In the genomic region with DNA sequence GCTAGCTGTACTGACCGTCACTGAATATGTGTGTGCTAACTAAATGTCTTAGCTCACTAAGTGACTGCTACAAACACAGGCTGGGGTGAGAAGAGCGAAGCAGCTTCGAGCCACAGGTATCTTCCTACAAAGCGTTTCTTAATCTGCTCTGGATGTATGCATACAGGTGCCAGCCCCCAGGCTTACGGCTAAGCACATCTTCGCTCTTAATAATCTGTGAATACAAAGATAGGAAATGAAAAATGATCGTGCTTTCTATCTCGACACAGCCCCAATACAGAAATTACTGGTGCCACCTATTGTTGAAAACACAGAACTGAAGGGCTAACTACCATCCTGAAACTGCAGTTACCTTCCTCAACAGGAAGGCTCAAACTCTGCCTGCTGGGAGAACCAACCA, we compare ENCODE assay signal across 8 mouse cellular contexts. TPM values are rescaled to one million over a fixed set of nuclear protein-coding genes. Genes with fewer than 3 reads are reported as not detected.
A peak's percentile ranks its signal among the peaks of the same experiment; 100 is the strongest.
DNase-seq lines count a peak whose midpoint lies in the region; ATAC-seq lines count a peak whose summit lies in the region.

No protein-coding gene starts in this region.

- H3K4me3 ChIP-seq in neural tube, embryonic 14.5 days (ENCODE audit: low read depth, low read length), result no peak overlapping the region

- peak; percentile 46; the same call in 1 of the 2 replicates for ATAC-seq in neural tube, embryonic 14.5 days (ENCODE audit: low read depth)

- WGBS in neural tube, embryonic 14.5 days, result 56% methylated on average over 8 of the region's 8 CpGs

- H3K9ac ChIP-seq in neural tube, embryonic 14.5 days (replicated peaks; ENCODE audit: low read depth, low read length), result no peak overlapping the region

- peak; percentile 2 to 23 for DNase-seq in heart, adult 18-20 months
- no peak for DNase-seq in heart, adult 11 months
- DNase-seq in testis, postnatal 10 days (ENCODE audit: low spot score), result peak; percentile 29
- no peak for DNase-seq in testis, postnatal 14 days (ENCODE audit: low spot score)
- DNase-seq in hindlimb bud, embryonic 11.5 days (ENCODE audit: extremely low spot score, low read depth, low spot score), result peak; percentile 3
- DNase-seq in T-cell, adult 2 months (ENCODE audit: low spot score), result no peak
- no peak for DNase-seq in Muller cell, postnatal 12 days (ENCODE audit: inconsistent ontology term)

- H3K27me3 ChIP-seq in neural tube, embryonic 14.5 days (ENCODE audit: control insufficient read depth, insufficient read depth, low read length), result no peaks in the 10 kb centered on the region

- no peaks in the 10 kb centered on the region for H3K4me1 ChIP-seq in neural tube, embryonic 14.5 days (ENCODE audit: control insufficient read depth, insufficient read depth, low read length)

- H3K9me3 ChIP-seq in neural tube, embryonic 14.5 days (ENCODE audit: control insufficient read depth, low read length), result no peaks in the 10 kb centered on the region

- no peak overlapping the region for H3K27ac ChIP-seq in neural tube, embryonic 14.5 days (ENCODE audit: low read depth, low read length)

- H3K36me3 ChIP-seq in neural tube, embryonic 14.5 days (ENCODE audit: control insufficient read depth, insufficient read depth, low read length), result no peaks in the 10 kb centered on the region

- H3K4me2 ChIP-seq in neural tube, embryonic 14.5 days (ENCODE audit: low read depth, low read length), result no peak overlapping the region

RNA-seq across cellular contexts. Expression of a gene that starts 51.5 kb away (rescaled TPM):
- total RNA-seq in heart, adult 18-20 months (2021), result 1 to 10 TPM in 1 of 2 experiments, under 1 TPM in 1; 0.92 to 1.8 TPM
- polyA plus RNA-seq in neural tube, embryonic 14.5 days (2014; fragmentation: Nextera tagmentation; extraction: Ambion mirVana), result 2.7 and 3.3 TPM in 2 replicates

Comparison
In these comparisons a context has a peak if more than half of its experiments do, and no peak if none do; other contexts are left out.
1. DNase-seq: peak in heart, adult 18-20 months (2 of 2), testis, postnatal 10 days (single experiment) and hindlimb bud, embryonic 11.5 days (single experiment); none in heart, adult 11 months (single experiment), testis, postnatal 14 days (single experiment), T-cell, adult 2 months (single experiment) and Muller cell, postnatal 12 days (single experiment).